Mouse (Mus musculus): ENCODE results near the gene Atf6. TPM values are rescaled to one million over a fixed set of nuclear protein-coding genes. Genes with fewer than 3 reads are reported as not detected.
A peak's percentile ranks its signal among the peaks of the same experiment; 100 is the strongest.

Gene Atf6
- polyA plus RNA-seq, 1 experiment from 2014 or later: 7.5 TPM

- Histone ChIP-seq H3K9me3 (replicated peaks; ENCODE audit: control insufficient read depth, low read length) (no peaks in the 10 kb centered on the region), H3K36me3 (ENCODE audit: control insufficient read depth, insufficient read depth, low read length) (no peaks in the 10 kb centered on the region), H3K9ac (ENCODE audit: low read length) (no peak overlapping the region), H3K4me3 (ENCODE audit: low read depth, low read length) (no peak overlapping the region), H3K4me1 (ENCODE audit: control insufficient read depth, insufficient read depth, low read length) (peaks cover 7% of the 10 kb centered on the region; the same call in 1 of the 2 replicates), H3K27me3 (replicated peaks; ENCODE audit: control insufficient read depth, insufficient read depth, low read length) (no peaks in the 10 kb centered on the region), H3K4me2 (ENCODE audit: low read length) (no peak overlapping the region), H3K27ac (ENCODE audit: low read depth, low read length) (no peak overlapping the region)
- 61% methylated on average over 6 of the region's 6 CpGs for WGBS
- DNase-seq (ENCODE audit: low spot score): no peak
- ATAC-seq: no peak
Observed at GRCm38 (mm10) chr1:170886044-170886458, 18.5 kb upstream of the Atf6 start.

DNA sequence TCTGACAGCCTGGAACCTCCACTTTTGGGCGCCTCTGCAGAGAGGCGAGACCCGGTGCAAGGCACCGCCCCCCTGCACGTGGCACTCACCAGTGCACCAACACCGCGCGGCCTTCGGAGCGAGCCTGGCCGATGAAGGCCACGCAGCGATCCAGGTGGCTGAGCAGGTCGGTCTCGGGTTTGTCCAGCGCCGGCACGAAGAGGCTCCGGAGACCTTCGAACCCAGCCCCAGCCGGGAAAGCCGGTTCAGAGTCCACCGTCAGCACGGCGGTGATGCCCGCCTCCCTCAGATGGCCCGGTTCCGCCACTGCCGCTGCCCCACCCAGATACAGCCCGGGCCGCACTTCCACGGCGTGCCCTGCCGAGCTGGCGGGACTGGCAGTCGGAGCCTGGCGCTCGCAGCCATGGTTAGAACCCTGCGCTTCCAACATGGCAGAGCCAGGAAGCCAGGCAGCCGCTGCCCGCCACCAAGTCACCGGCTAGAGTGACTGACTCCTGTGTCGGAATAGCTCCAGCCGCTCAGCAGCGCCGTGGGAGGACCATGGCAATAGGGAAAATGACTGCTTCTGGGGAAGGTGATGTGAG lies 17.5 kb upstream of the Atf6 start, which contains the start of the genes Gm26620 and Dusp12:
TSS of gene Gm26620 (plus strand) at position 88 of the 584 bp plus-strand sequence.
TSS of gene Dusp12 (minus strand) at position 563 of the 584 bp plus-strand sequence.
- peak within 1 kb of the TSS; percentile 93 for H3K9ac ChIP-seq (ENCODE audit: low read length)
- no peaks in the 10 kb centered on the region for H3K9me3 ChIP-seq (replicated peaks; ENCODE audit: control insufficient read depth, low read length)
- H3K4me1 ChIP-seq (ENCODE audit: control insufficient read depth, insufficient read depth, low read length): peaks cover 7% of the 10 kb centered on the region; the same call in 1 of the 2 replicates
- WGBS: under 1% methylated on average over 46 of the region's 46 CpGs
- peak within 1 kb of the TSS; percentile 78 for H3K27ac ChIP-seq (ENCODE audit: low read depth, low read length)
- peak; percentile 96 for DNase-seq (ENCODE audit: low spot score)
- H3K36me3 ChIP-seq (ENCODE audit: control insufficient read depth, insufficient read depth, low read length): peaks cover 8% of the 10 kb centered on the region
- ATAC-seq: peak; percentile 96
- H3K4me3 ChIP-seq (ENCODE audit: low read depth, low read length): peak within 1 kb of the TSS; percentile 93
- peak within 1 kb of the TSS; percentile 78 for H3K4me2 ChIP-seq (ENCODE audit: low read length)
- H3K27me3 ChIP-seq (replicated peaks; ENCODE audit: control insufficient read depth, insufficient read depth, low read length): no peaks in the 10 kb centered on the region

DNA sequence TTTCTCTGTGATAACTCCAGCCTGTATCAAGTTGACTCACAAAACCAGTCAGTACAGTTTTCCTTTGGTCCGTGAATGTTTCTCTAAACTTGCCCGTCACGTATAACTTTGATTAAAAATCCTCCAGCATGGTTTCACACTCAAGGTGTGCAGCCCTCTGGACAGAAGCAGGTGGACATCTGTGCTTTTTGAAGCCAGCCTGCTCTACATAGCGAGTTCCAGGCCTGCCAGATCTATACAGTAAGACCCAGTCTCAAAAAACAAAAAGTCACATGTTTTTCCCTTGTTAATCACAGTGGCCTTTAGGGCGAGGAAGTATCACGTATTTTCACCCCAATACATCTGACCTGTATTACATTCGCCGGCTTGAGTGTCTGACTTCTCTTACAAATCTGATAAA lies 16.8 kb upstream of the Atf6 start:
- peak; percentile 27 for ATAC-seq
- WGBS: 30% methylated on average over 8 of the region's 8 CpGs
- H3K27ac ChIP-seq (ENCODE audit: low read depth, low read length): no peak overlapping the region

DNA sequence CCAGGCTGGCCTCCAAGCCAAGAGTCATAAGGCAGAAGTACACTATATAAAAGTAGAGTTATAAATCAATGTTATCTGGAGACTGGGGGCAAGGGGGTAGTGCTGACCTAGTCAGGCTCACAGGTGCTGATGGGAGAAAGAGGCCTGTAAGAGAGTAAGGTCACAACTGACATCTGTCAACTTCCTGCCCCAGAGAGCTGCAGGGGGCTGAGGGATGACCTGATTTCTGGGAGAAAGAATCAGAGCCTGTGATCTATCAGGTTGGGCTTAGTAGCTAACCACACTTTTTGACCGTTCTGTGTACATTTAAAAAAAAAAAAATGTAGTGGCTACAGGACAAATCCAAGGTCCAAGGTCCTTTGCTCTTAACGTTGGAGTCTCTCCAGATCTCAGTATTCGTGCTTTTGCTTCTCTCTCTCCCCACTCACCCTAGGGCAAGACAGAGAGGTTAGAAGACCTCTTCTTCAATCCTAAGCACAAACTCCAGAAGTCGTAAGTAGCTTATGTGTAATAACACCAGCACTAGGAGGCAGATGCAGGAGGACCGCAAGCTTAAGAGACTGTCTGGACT lies 15.4 kb upstream of the Atf6 start:
- H3K27me3 ChIP-seq (replicated peaks; ENCODE audit: control insufficient read depth, insufficient read depth, low read length): no peaks in the 10 kb centered on the region
- peaks cover 19% of the 10 kb centered on the region for H3K36me3 ChIP-seq (ENCODE audit: control insufficient read depth, insufficient read depth, low read length)
- no peaks in the 10 kb centered on the region for H3K9me3 ChIP-seq (replicated peaks; ENCODE audit: control insufficient read depth, low read length)
- no peak overlapping the region for H3K4me3 ChIP-seq (ENCODE audit: low read depth, low read length)
- peaks cover 7% of the 10 kb centered on the region; the same call in 1 of the 2 replicates for H3K4me1 ChIP-seq (ENCODE audit: control insufficient read depth, insufficient read depth, low read length)
- ATAC-seq: no peak
- WGBS: 92% methylated on average over 5 of the region's 5 CpGs
- no peak for DNase-seq (ENCODE audit: low spot score)
- no peak overlapping the region for H3K4me2 ChIP-seq (ENCODE audit: low read length)
- no peak overlapping the region for H3K27ac ChIP-seq (ENCODE audit: low read depth, low read length)
- no peak overlapping the region for H3K9ac ChIP-seq (ENCODE audit: low read length)

More for the DNA sequence above, 16.8 kb upstream of the Atf6 start:
- no peak for DNase-seq (ENCODE audit: low spot score)
- Histone ChIP-seq H3K9ac (ENCODE audit: low read length) (peak overlapping the region; percentile 93), H3K4me3 (ENCODE audit: low read depth, low read length) (peak overlapping the region; percentile 93), H3K4me2 (ENCODE audit: low read length) (peak overlapping the region; percentile 78), H3K36me3 (ENCODE audit: control insufficient read depth, insufficient read depth, low read length) (peaks cover 13% of the 10 kb centered on the region), H3K4me1 (ENCODE audit: control insufficient read depth, insufficient read depth, low read length) (peaks cover 7% of the 10 kb centered on the region; the same call in 1 of the 2 replicates), H3K27me3 (replicated peaks; ENCODE audit: control insufficient read depth, insufficient read depth, low read length) (no peaks in the 10 kb centered on the region), H3K9me3 (replicated peaks; ENCODE audit: control insufficient read depth, low read length) (no peaks in the 10 kb centered on the region)

- Histone ChIP-seq H3K27ac (ENCODE audit: low read depth, low read length) (no peak overlapping the region), H3K4me3 (ENCODE audit: low read depth, low read length) (no peak overlapping the region), H3K27me3 (replicated peaks; ENCODE audit: control insufficient read depth, insufficient read depth, low read length) (no peaks in the 10 kb centered on the region), H3K36me3 (ENCODE audit: control insufficient read depth, insufficient read depth, low read length) (peaks cover 46% of the 10 kb centered on the region), H3K4me2 (ENCODE audit: low read length) (no peak overlapping the region), H3K4me1 (ENCODE audit: control insufficient read depth, insufficient read depth, low read length) (no peaks in the 10 kb centered on the region), H3K9ac (ENCODE audit: low read length) (no peak overlapping the region), H3K9me3 (replicated peaks; ENCODE audit: control insufficient read depth, low read length) (no peaks in the 10 kb centered on the region)
- 95% methylated on average over 5 of the region's 5 CpGs for WGBS
- ATAC-seq (no peak), DNase-seq (ENCODE audit: low spot score) (no peak)
Observed at GRCm38 (mm10) chr1:170876906-170877305, 9.3 kb upstream of the Atf6 start.

DNA sequence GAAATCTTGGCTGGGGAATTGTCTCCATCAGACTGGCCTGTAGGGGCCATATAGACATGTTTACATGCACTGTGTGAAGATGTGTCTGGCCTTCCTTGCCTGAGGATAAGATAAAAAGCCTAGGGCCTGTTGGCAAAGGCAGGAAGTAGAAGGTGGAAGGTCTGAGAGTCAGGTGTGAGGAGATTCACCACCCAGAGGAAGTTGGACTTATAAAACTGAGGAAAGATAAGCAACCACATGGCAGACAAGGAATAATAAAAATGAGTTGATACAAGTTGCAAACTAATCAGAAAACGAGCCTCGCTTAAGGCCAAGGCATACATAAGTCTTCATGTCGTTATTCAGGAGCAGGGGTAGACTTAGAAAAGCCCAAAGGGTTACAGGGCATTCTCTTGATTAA lies 8.1 kb upstream of the Atf6 start:
- Histone ChIP-seq H3K9ac (ENCODE audit: low read length) (no peak overlapping the region), H3K36me3 (ENCODE audit: control insufficient read depth, insufficient read depth, low read length) (peaks cover 49% of the 10 kb centered on the region), H3K9me3 (replicated peaks; ENCODE audit: control insufficient read depth, low read length) (no peaks in the 10 kb centered on the region), H3K4me1 (ENCODE audit: control insufficient read depth, insufficient read depth, low read length) (no peaks in the 10 kb centered on the region), H3K4me2 (ENCODE audit: low read length) (no peak overlapping the region), H3K27me3 (replicated peaks; ENCODE audit: control insufficient read depth, insufficient read depth, low read length) (no peaks in the 10 kb centered on the region), H3K4me3 (ENCODE audit: low read depth, low read length) (no peak overlapping the region), H3K27ac (ENCODE audit: low read depth, low read length) (no peak overlapping the region)
- 79% methylated on average over 3 of the region's 3 CpGs for WGBS
- DNase-seq (ENCODE audit: low spot score) (no peak), ATAC-seq (no peak)

DNA sequence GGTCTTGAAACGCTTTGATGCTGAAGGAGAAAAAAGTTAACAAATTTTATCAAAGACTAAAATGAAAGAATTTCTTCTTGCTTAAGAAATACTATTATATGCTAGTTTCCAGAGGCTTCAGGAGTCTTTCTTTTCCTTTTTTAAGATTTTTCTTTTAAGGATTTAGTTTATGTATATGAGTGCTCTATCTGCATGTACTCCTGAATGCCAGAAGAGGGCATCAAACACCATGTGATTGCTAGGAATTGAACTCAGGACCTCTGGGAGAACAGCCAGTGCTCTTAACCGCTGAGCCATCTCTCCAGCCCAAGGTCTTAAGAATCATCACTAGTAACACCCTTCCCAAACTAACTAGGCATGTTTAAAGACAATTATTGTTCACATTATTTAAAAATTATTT lies 4.4 kb upstream of the Atf6 start:
- no peak overlapping the region for H3K4me2 ChIP-seq (ENCODE audit: low read length)
- H3K9ac ChIP-seq (ENCODE audit: low read length): no peak overlapping the region
- H3K36me3 ChIP-seq (ENCODE audit: control insufficient read depth, insufficient read depth, low read length): peaks cover 31% of the 10 kb centered on the region
- H3K9me3 ChIP-seq (replicated peaks; ENCODE audit: control insufficient read depth, low read length): no peaks in the 10 kb centered on the region
- no peak overlapping the region for H3K27ac ChIP-seq (ENCODE audit: low read depth, low read length)
- H3K4me1 ChIP-seq (ENCODE audit: control insufficient read depth, insufficient read depth, low read length): peaks cover under 1% of the 10 kb centered on the region; the same call in 1 of the 2 replicates
- H3K27me3 ChIP-seq (replicated peaks; ENCODE audit: control insufficient read depth, insufficient read depth, low read length): no peaks in the 10 kb centered on the region
- H3K4me3 ChIP-seq (ENCODE audit: low read depth, low read length): no peak overlapping the region
- WGBS: 97% methylated on average over 2 of the region's 2 CpGs
- DNase-seq (ENCODE audit: low spot score) (no peak), ATAC-seq (no peak)

DNA sequence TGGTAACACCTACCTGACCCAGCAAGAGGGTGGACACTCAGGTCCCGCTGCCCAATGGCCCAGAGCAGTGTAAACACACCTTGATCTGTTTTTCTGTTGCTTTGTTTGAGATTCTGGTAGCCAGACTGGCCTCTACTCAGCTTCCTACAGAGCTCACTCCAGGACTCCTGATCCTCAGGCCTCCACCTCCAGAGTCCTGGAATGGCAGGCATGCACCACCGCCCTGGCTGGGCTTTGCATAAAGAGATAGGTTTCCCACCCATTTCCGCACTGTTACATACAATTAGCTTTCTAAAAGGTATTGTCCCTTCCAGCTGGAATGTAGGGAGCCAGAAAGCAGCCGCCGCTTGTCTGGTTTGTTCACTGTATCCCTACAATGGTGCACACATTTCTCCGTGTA lies 3.8 kb upstream of the Atf6 start:
- Histone ChIP-seq H3K4me1 (ENCODE audit: control insufficient read depth, insufficient read depth, low read length) (peaks cover 3% of the 10 kb centered on the region), H3K27me3 (replicated peaks; ENCODE audit: control insufficient read depth, insufficient read depth, low read length) (no peaks in the 10 kb centered on the region), H3K4me2 (ENCODE audit: low read length) (no peak overlapping the region), H3K9me3 (replicated peaks; ENCODE audit: control insufficient read depth, low read length) (no peaks in the 10 kb centered on the region), H3K4me3 (ENCODE audit: low read depth, low read length) (no peak overlapping the region), H3K9ac (ENCODE audit: low read length) (no peak overlapping the region), H3K27ac (ENCODE audit: low read depth, low read length) (no peak overlapping the region), H3K36me3 (ENCODE audit: control insufficient read depth, insufficient read depth, low read length) (peaks cover 31% of the 10 kb centered on the region)
- no peak for DNase-seq (ENCODE audit: low spot score)
- WGBS: 93% methylated on average over 6 of the region's 6 CpGs
- ATAC-seq: no peak

DNA sequence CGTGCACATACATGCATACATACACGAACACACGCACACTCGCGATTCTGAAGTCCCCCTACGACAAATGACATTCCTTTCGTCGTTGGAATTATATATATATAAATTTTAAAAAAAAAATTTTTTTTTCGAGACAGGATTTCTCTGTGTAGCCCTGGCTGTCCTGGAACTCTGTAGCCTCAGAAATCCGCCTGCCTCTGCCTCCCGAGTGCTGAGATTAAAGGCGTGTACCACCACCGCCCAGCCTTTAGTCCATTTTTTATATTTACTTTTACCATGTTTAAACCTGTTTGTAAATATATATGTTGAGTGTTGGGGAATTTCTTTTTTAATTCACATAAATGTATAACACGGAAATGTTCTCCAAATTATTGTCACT lies 1.3 kb upstream of the Atf6 start:
- Histone ChIP-seq H3K27me3 (replicated peaks; ENCODE audit: control insufficient read depth, insufficient read depth, low read length) (no peaks in the 10 kb centered on the region), H3K4me3 (ENCODE audit: low read depth, low read length) (peak overlapping the region; percentile 86), H3K9ac (ENCODE audit: low read length) (peak overlapping the region; percentile 60), H3K9me3 (replicated peaks; ENCODE audit: control insufficient read depth, low read length) (no peaks in the 10 kb centered on the region), H3K36me3 (ENCODE audit: control insufficient read depth, insufficient read depth, low read length) (peaks cover 15% of the 10 kb centered on the region; the same call in 1 of the 2 replicates), H3K27ac (ENCODE audit: low read depth, low read length) (0 out of 2 replicates have a peak overlapping the region, but pooled peaks have one; percentile 33), H3K4me1 (ENCODE audit: control insufficient read depth, insufficient read depth, low read length) (peaks cover 3% of the 10 kb centered on the region), H3K4me2 (ENCODE audit: low read length) (peak overlapping the region; percentile 72)
- 19% methylated on average over 14 of the region's 14 CpGs for WGBS
- no peak for DNase-seq (ENCODE audit: low spot score)
- ATAC-seq: peak; percentile 32
